Mouse (Mus musculus) hindbrain, embryonic 13.5 days (tissue): ENCODE measurements at regions not wholly inside any gene's neighbourhood (a gene's known extent, or its start where the extent isn't known, plus 50 kb on each side); places are given as distances from the start of the nearest gene placed in this dataset.

Experiments used
- ATAC-seq: fragments of 200-750 bp; cut with Nextera tagmentation; 2 replicates; pipeline ENCODE4 v1.8.0; 2017; ENCODE audit warnings: moderate TSS enrichment; ENCODE audit not compliant: low FRiP score
- H3K27ac ChIP-seq: fragments of 300-500 bp; sonication (generic); 2 replicates; pipeline ENCODE4 v1.5.1; 2015; ENCODE audit warnings: inconsistent platforms, mild to moderate bottlenecking, moderate library complexity
- H3K27me3 ChIP-seq: fragments of 300-500 bp; sonication (generic); 2 replicates; pipeline ENCODE4 v1.6.1; 2015; ENCODE audit warnings: mild to moderate bottlenecking, inconsistent platforms
- H3K36me3 ChIP-seq: fragments of 300-500 bp; sonication (generic); 2 replicates; pipeline ENCODE4 v1.6.1; 2015; ENCODE audit warnings: mild to moderate bottlenecking, inconsistent platforms
- H3K4me1 ChIP-seq: fragments of 300-500 bp; sonication (generic); replicated peaks from 2 replicates; pipeline ENCODE4 v1.6.1; 2015; ENCODE audit warnings: inconsistent platforms
- H3K4me2 ChIP-seq: fragments of 300-500 bp; sonication (generic); 2 replicates; pipeline ENCODE4 v1.6.1; 2015; ENCODE audit warnings: inconsistent platforms, mild to moderate bottlenecking, moderate library complexity
- H3K4me3 ChIP-seq: fragments of 300-500 bp; sonication (generic); 2 replicates; pipeline ENCODE4 v1.5.1; 2015; ENCODE audit warnings: mild to moderate bottlenecking, inconsistent platforms
- H3K9ac ChIP-seq: fragments of 300-500 bp; sonication (generic); 2 replicates; pipeline ENCODE4 v1.6.1; 2015; ENCODE audit warnings: mild to moderate bottlenecking, inconsistent platforms
- H3K9me3 ChIP-seq: fragments of 300-500 bp; sonication (generic); 2 replicates; pipeline ENCODE4 v1.6.1; 2016; ENCODE audit warnings: inconsistent platforms
- WGBS: fragments of 180-500 bp; shearing (Covaris S2); methylation state at CpG from one replicate; pipeline ENCODE4 v1.1.7; 2015; 5-methylcytosine and 5-hydroxymethylcytosine counted together

GRCm38 (mm10) chr4:124154627-124155026 is 236.8 kb upstream of the 4930535I16Rik start:
- no peak overlapping the region for H3K4me3 ChIP-seq
- no peaks in the 10 kb centered on the region for H3K36me3 ChIP-seq
- peaks cover 30% of the 10 kb centered on the region for H3K27me3 ChIP-seq
- 93% methylated on average over 6 of the region's 6 CpGs for WGBS
- H3K9me3 ChIP-seq, result no peaks in the 10 kb centered on the region
- H3K9ac ChIP-seq, result no peak overlapping the region
- H3K4me2 ChIP-seq, result no peak overlapping the region
- no peak overlapping the region for H3K27ac ChIP-seq
- ATAC-seq, result no peak
- peaks cover 11% of the 10 kb centered on the region for H3K4me1 ChIP-seq

- H3K4me2 ChIP-seq, result peak overlapping the region; percentile 46
- peaks cover 24% of the 10 kb centered on the region for H3K4me1 ChIP-seq
- H3K9me3 ChIP-seq, result no peaks in the 10 kb centered on the region
- no peaks in the 10 kb centered on the region for H3K36me3 ChIP-seq
- peaks cover 46% of the 10 kb centered on the region for H3K27me3 ChIP-seq
- no peak for ATAC-seq
- peak overlapping the region; percentile 35; the same call in 1 of the 2 replicates for H3K27ac ChIP-seq
- peak overlapping the region; percentile 51; the same call in 1 of the 2 replicates for H3K9ac ChIP-seq
- 4% methylated on average over 16 of the region's 16 CpGs for WGBS
- H3K4me3 ChIP-seq, result peak overlapping the region; percentile 3; the same call in 1 of the 2 replicates
These were observed 232.1 kb upstream of the 4930535I16Rik start for GRCm38 (mm10) chr4:124149771-124150451.

- WGBS, result 94% methylated on average over 3 of the region's 3 CpGs
- no peaks in the 10 kb centered on the region for H3K9me3 ChIP-seq
- H3K9ac ChIP-seq, result no peak overlapping the region
- ATAC-seq, result no peak
- no peaks in the 10 kb centered on the region for H3K36me3 ChIP-seq
- no peak overlapping the region for H3K4me3 ChIP-seq
- peaks cover 25% of the 10 kb centered on the region for H3K4me1 ChIP-seq
- no peak overlapping the region for H3K27ac ChIP-seq
- H3K27me3 ChIP-seq, result peaks cover 48% of the 10 kb centered on the region
- H3K4me2 ChIP-seq, result no peak overlapping the region
These were observed 231.2 kb upstream of the 4930535I16Rik start for GRCm38 (mm10) chr4:124149037-124149436.

GRCm38 (mm10) chr4:124147276-124147675 is 229.5 kb upstream of the 4930535I16Rik start:
- peaks cover 36% of the 10 kb centered on the region for H3K4me1 ChIP-seq
- no peak overlapping the region for H3K9ac ChIP-seq
- no peak for ATAC-seq
- H3K4me3 ChIP-seq, result no peak overlapping the region
- H3K4me2 ChIP-seq, result no peak overlapping the region
- no peaks in the 10 kb centered on the region for H3K9me3 ChIP-seq
- H3K27me3 ChIP-seq, result peaks cover 43% of the 10 kb centered on the region
- WGBS, result 73% methylated on average over 4 of the region's 4 CpGs
- H3K27ac ChIP-seq, result no peak overlapping the region
- no peaks in the 10 kb centered on the region for H3K36me3 ChIP-seq

GRCm38 (mm10) chr4:124146135-124146534 is 228.3 kb upstream of the 4930535I16Rik start:
- Histone ChIP-seq H3K9ac (no peak overlapping the region), H3K4me1 (peaks cover 36% of the 10 kb centered on the region), H3K36me3 (no peaks in the 10 kb centered on the region), H3K27ac (no peak overlapping the region), H3K4me2 (no peak overlapping the region), H3K4me3 (no peak overlapping the region), H3K27me3 (peaks cover 41% of the 10 kb centered on the region), H3K9me3 (no peaks in the 10 kb centered on the region)
- WGBS, result 21% methylated on average over 8 of the region's 8 CpGs
- no peak for ATAC-seq

- 43% methylated on average over 5 of the region's 5 CpGs for WGBS
- no peak overlapping the region for H3K9ac ChIP-seq
- no peak overlapping the region for H3K4me2 ChIP-seq
- peaks cover 41% of the 10 kb centered on the region for H3K27me3 ChIP-seq
- no peak overlapping the region for H3K4me3 ChIP-seq
- no peaks in the 10 kb centered on the region for H3K36me3 ChIP-seq
- H3K4me1 ChIP-seq, result peaks cover 24% of the 10 kb centered on the region
- H3K27ac ChIP-seq, result no peak overlapping the region
- H3K9me3 ChIP-seq, result no peaks in the 10 kb centered on the region
- ATAC-seq, result no peak
These were observed 225.8 kb upstream of the 4930535I16Rik start for GRCm38 (mm10) chr4:124143630-124144029.

GRCm38 (mm10) chr4:124143226-124143625 is 225.4 kb upstream of the 4930535I16Rik start:
- Histone ChIP-seq H3K4me3 (no peak overlapping the region), H3K36me3 (no peaks in the 10 kb centered on the region), H3K9me3 (no peaks in the 10 kb centered on the region), H3K4me2 (no peak overlapping the region), H3K27ac (no peak overlapping the region), H3K9ac (no peak overlapping the region), H3K27me3 (peaks cover 41% of the 10 kb centered on the region), H3K4me1 (peaks cover 24% of the 10 kb centered on the region)
- ATAC-seq, result no peak
- WGBS, result 62% methylated on average over 7 of the region's 7 CpGs

- peaks cover 35% of the 10 kb centered on the region for H3K27me3 ChIP-seq
- no peaks in the 10 kb centered on the region for H3K36me3 ChIP-seq
- peaks cover 25% of the 10 kb centered on the region for H3K4me1 ChIP-seq
- ATAC-seq, result peak; percentile 24; the same call in 1 of the 2 replicates
- WGBS, result 3% methylated on average over 5 of the region's 5 CpGs
- no peak overlapping the region for H3K4me3 ChIP-seq
- no peaks in the 10 kb centered on the region for H3K9me3 ChIP-seq
- no peak overlapping the region for H3K9ac ChIP-seq
- H3K4me2 ChIP-seq, result no peak overlapping the region
- H3K27ac ChIP-seq, result no peak overlapping the region
These were observed 224.3 kb upstream of the 4930535I16Rik start for GRCm38 (mm10) chr4:124142083-124142482.

GRCm38 (mm10) chr4:124135165-124135470 is 217.3 kb upstream of the 4930535I16Rik start:
- Histone ChIP-seq H3K36me3 (no peaks in the 10 kb centered on the region), H3K27me3 (peaks cover 19% of the 10 kb centered on the region; the same call in 1 of the 2 replicates), H3K4me1 (peaks cover 10% of the 10 kb centered on the region; the same call in 1 of the 2 replicates), H3K9me3 (no peaks in the 10 kb centered on the region), H3K27ac (no peak overlapping the region), H3K4me3 (no peak overlapping the region), H3K4me2 (no peak overlapping the region), H3K9ac (no peak overlapping the region)
- ATAC-seq, result peak; percentile 57; the same call in 1 of the 2 replicates
- WGBS, result 57% methylated on average over 6 of the region's 6 CpGs

- ATAC-seq, result no peak
- H3K9ac ChIP-seq, result no peak overlapping the region
- H3K4me2 ChIP-seq, result no peak overlapping the region
- H3K27me3 ChIP-seq, result 0 out of 2 replicates have a peak, but pooled peaks cover 16% of the 10 kb centered on the region
- no peak overlapping the region for H3K27ac ChIP-seq
- 43% methylated on average over 6 of the region's 6 CpGs for WGBS
- peaks cover 10% of the 10 kb centered on the region; the same call in 1 of the 2 replicates for H3K4me1 ChIP-seq
- no peaks in the 10 kb centered on the region for H3K9me3 ChIP-seq
- H3K4me3 ChIP-seq, result no peak overlapping the region
- no peaks in the 10 kb centered on the region for H3K36me3 ChIP-seq
These were observed 216.7 kb upstream of the 4930535I16Rik start for GRCm38 (mm10) chr4:124134341-124135164.

- H3K36me3 ChIP-seq, result no peaks in the 10 kb centered on the region
- peaks cover 8% of the 10 kb centered on the region; the same call in 1 of the 2 replicates for H3K4me1 ChIP-seq
- H3K27me3 ChIP-seq, result 0 out of 2 replicates have a peak, but pooled peaks cover 10% of the 10 kb centered on the region
- no peak overlapping the region for H3K9ac ChIP-seq
- ATAC-seq, result no peak
- H3K27ac ChIP-seq, result no peak overlapping the region
- H3K9me3 ChIP-seq, result no peaks in the 10 kb centered on the region
- 79% methylated on average over 5 of the region's 5 CpGs for WGBS
- no peak overlapping the region for H3K4me2 ChIP-seq
- H3K4me3 ChIP-seq, result no peak overlapping the region
These were observed 213.1 kb upstream of the 4930535I16Rik start for GRCm38 (mm10) chr4:124130946-124131345.

- Histone ChIP-seq H3K4me3 (no peak overlapping the region), H3K9ac (no peak overlapping the region), H3K27me3 (0 out of 2 replicates have a peak, but pooled peaks cover 3% of the 10 kb centered on the region), H3K9me3 (no peaks in the 10 kb centered on the region), H3K27ac (no peak overlapping the region), H3K4me1 (no peaks in the 10 kb centered on the region), H3K36me3 (no peaks in the 10 kb centered on the region), H3K4me2 (no peak overlapping the region)
- WGBS, result 92% methylated on average over 8 of the region's 8 CpGs
- ATAC-seq, result no peak
These were observed 208.4 kb upstream of the 4930535I16Rik start for GRCm38 (mm10) chr4:124126258-124126657.
